Mouse (Mus musculus) G1E (cell line): ENCODE results near the gene Nln.

Experiments
- CTCF ChIP-seq: IDR thresholded peaks from 2 replicates; pipeline ENCODE4 v1.5.1; 2012; ENCODE audit warnings: low read depth, low read length, inconsistent platforms, mixed read lengths
- POLR2AphosphoS5 ChIP-seq: IDR thresholded peaks from 2 replicates; pipeline ENCODE4 v1.6.1; 2012; ENCODE audit warnings: low read depth, low read length, inconsistent platforms; ENCODE audit not compliant: insufficient replicate concordance

DNA sequence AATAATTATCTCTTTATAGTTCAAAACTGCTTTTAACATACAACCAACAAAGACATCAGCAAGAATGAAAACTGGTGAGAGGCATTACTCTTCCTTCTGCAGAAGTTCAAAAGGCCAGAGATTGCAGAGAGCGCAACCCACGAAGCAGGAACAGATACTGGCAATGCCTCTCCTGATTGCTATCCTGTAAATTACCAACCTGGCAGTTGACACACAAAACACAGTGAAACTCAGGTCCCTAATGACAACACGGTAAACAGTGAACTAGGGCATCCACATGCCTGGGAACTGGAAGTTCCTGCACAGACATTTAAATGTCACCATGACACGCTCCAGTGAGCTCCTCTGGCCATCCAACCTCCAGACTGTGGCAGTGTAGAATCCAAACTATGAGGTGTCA lies 65.1 kb downstream of the Nln start:
- TF ChIP-seq CTCF (no peak), POLR2AphosphoS5 (no peak)
